Mouse (Mus musculus): ENCODE results near the gene Acrbp.

The Acrbp gene

GRCm38 (mm10) chr6:125099421-125099971 lies 50.0 kb downstream of the Acrbp start:
- peak; percentile 46 to 49 for DNase-seq

- no peak for DNase-seq
Observed at GRCm38 (mm10) chr6:125101444-125101843, 52.0 kb downstream of the Acrbp start.

GRCm38 (mm10) chr6:125104223-125104622 lies 54.7 kb downstream of the Acrbp start:
- DNase-seq: no peak

GRCm38 (mm10) chr6:125107705-125108104 lies 58.2 kb downstream of the Acrbp start:
- no peak for DNase-seq

- no peak for DNase-seq
Observed at GRCm38 (mm10) chr6:125109371-125109770, 59.9 kb downstream of the Acrbp start.

GRCm38 (mm10) chr6:125110927-125111326 lies 61.4 kb downstream of the Acrbp start:
- peak; percentile 46 to 57 for DNase-seq

- no peak for DNase-seq
Observed at GRCm38 (mm10) chr6:125112553-125112952, 63.1 kb downstream of the Acrbp start.
